Mouse (Mus musculus) ES-E14 (cell line): ENCODE measurements at regions not wholly inside any gene's neighbourhood (a gene's known extent, or its start where the extent isn't known, plus 50 kb on each side); places are given as distances from the start of the nearest gene placed in this dataset.

Experiments
- CHD2 ChIP-seq: IDR thresholded peaks from 2 replicates; pipeline ENCODE4 v1.6.1; 2014; ENCODE audit warnings: mild to moderate bottlenecking, low read depth, low read length, inconsistent platforms
- HCFC1 ChIP-seq: IDR thresholded peaks from 2 replicates; pipeline ENCODE4 v1.6.1; 2012; ENCODE audit warnings: low read length, inconsistent platforms, borderline replicate concordance; ENCODE audit not compliant: insufficient read depth
- MAFK ChIP-seq: IDR thresholded peaks from 2 replicates; pipeline ENCODE4 v1.6.1; 2014; ENCODE audit warnings: mild to moderate bottlenecking, low read depth, low read length, inconsistent platforms; ENCODE audit not compliant: insufficient read depth
- ZC3H11A ChIP-seq: IDR thresholded peaks from 2 replicates; pipeline ENCODE4 v1.6.1; 2012; ENCODE audit warnings: low read depth, mild to moderate bottlenecking, inconsistent platforms, low read length, borderline replicate concordance
- ZNF384 ChIP-seq: IDR thresholded peaks from 2 replicates; pipeline ENCODE4 v1.6.1; 2012; ENCODE audit warnings: low read depth, low read length, inconsistent platforms

DNA sequence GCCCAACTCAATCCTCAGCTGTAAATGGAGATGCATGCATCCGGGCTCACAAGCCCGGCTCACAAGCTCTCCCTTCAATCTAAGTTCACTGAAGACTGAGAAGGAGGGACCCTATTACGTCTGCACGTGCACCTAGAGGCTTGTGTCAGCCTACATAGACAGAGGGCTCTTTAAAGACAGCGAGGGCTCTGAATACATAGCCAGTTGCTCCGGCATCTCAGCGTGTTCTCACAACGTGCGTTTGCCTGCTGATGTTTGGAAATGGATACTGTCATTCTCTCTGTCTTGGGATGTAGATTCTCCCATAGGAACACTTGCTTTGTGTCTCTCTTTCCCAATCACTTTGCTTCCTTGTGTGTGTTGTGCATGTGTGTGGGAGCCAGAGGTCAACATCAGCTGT is 83.8 kb downstream of the Sox9 start:
- no peak for TF ChIP-seq ZNF384
- no peak for TF ChIP-seq HCFC1
- no peak for TF ChIP-seq MAFK
- no peak for TF ChIP-seq ZC3H11A
- no peak for TF ChIP-seq CHD2
